Mouse (Mus musculus) left cerebral cortex, adult 2 months (tissue): Measurements from ENCODE around the gene Slu7. TPM values are rescaled to one million over a fixed set of nuclear protein-coding genes. Genes with fewer than 3 reads are reported as not detected.
A peak's percentile ranks its signal among the peaks of the same experiment; 100 is the strongest.

ENCODE experiments used
- DNase-seq, 2 experiments: peaks; one replicate each; pipeline ENCODE4 v3.0.0; 2021 to 2022; ENCODE audit warnings: low spot score in 2 of 2, mixed read lengths in 1 of 2; ENCODE audit errors: extremely low spot score in 1 of 2
- H3K27ac ChIP-seq: fragments of 200-600 bp; 2 replicates; pipeline ENCODE4 v1.8.1; 2022
- H3K4me3 ChIP-seq: fragments of 200-600 bp; 2 replicates; pipeline ENCODE4 v1.8.1; 2022
- CTCF ChIP-seq: fragments of 200-600 bp; IDR thresholded peaks from 2 replicates; pipeline ENCODE4 v1.8.1; 2022; ENCODE audit warnings: antibody characterized with exemption, mild to moderate bottlenecking, moderate library complexity
- intact Hi-C: fragments of 180-260 bp; cut with DNase I; formaldehyde crosslinking; loops from one replicate; pipeline ENCODE4 v1.15.1; 2025
- total RNA-seq, 2 experiments: library from RNA; stranded (reverse); gene quantifications; 2 replicates each; pipeline ENCODE4 v1.2.3; 2021

The Slu7 gene
- total RNA-seq, 2 experiments from 2014 or later = 54.2 to 56.7 TPM

DNA sequence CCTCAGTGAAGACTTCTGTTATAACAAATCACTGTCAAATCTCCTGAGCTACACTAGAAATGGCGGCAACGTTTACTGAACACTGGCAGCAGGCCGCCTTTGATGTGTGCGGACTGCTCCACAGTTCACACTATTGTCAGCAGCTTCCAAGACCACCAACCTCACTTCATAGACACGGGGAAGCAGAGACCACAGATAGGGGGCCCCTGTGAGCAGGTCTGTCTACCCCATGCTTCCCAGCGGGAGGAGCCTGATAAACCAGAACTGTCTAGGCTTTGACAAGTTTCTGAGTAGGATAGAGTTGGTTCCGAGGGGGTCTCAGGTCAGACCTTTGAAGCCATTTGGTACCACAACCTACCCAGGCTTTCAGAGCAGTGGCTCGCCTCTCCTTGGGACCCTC, 61.5 kb downstream of the Slu7 start:
- DNase-seq = no peak
- peak; percentile 36 for TF ChIP-seq CTCF
- H3K4me3 ChIP-seq = no peak overlapping the region
- intact Hi-C loops = no loop called here
- no peak overlapping the region for H3K27ac ChIP-seq

- intact Hi-C loops = no loop called here
- Histone ChIP-seq H3K27ac (no peak overlapping the region), H3K4me3 (no peak overlapping the region)
- no peak for TF ChIP-seq CTCF
- DNase-seq = peak; percentile 53 to 54
These were observed 62.0 kb downstream of the Slu7 start for GRCm38 (mm10) chr11:43495532-43495931.

Other genes with a start within 250 kb of the Slu7 start
- 10 to 100 TPM; 25.5 to 29.5 TPM for gene Pttg1, start 7.5 kb upstream of the Slu7 start, total RNA-seq
- gene C1qtnf2, start 40.5 kb downstream of the Slu7 start, total RNA-seq = 1 to 10 TPM; 1.8 to 2.2 TPM
- 1 to 10 TPM; 3.8 to 4.6 TPM for gene Ccnjl, start 95.0 kb downstream of the Slu7 start, total RNA-seq
- under 1 TPM; 0.61 to 0.77 TPM for gene 4933415A04Rik, start 153.3 kb downstream of the Slu7 start, total RNA-seq
- not detected for gene Fabp6, start 167.8 kb downstream of the Slu7 start, total RNA-seq
- 10 to 100 TPM; 65.2 to 65.7 TPM for gene Pwwp2a, start 248.3 kb downstream of the Slu7 start, total RNA-seq